Mouse (Mus musculus) c-Kit-positive CD71-negative TER-119-negative erythroid progenitor cells, embryonic 14.5 days (primary cell): ENCODE results near the gene Dnmbp.
A peak's percentile ranks its signal among the peaks of the same experiment; 100 is the strongest.
"Not testable (repeated sequence)": the region's sequence is repeated elsewhere in the genome, so short reads cannot be mapped to it uniquely, and the experiment has no call there.

Source experiments
- DNase-seq: peaks from one replicate; pipeline ENCODE4 v3.0.0-alpha.2; 2013; ENCODE audit warnings: low read depth

Dnmbp gene

GRCm38 (mm10) chr19:43939769-43940689, at the start of gene Dnmbp:
Dnmbp (minus strand) TSS chr19:43940191.
- no peak for DNase-seq

DNA sequence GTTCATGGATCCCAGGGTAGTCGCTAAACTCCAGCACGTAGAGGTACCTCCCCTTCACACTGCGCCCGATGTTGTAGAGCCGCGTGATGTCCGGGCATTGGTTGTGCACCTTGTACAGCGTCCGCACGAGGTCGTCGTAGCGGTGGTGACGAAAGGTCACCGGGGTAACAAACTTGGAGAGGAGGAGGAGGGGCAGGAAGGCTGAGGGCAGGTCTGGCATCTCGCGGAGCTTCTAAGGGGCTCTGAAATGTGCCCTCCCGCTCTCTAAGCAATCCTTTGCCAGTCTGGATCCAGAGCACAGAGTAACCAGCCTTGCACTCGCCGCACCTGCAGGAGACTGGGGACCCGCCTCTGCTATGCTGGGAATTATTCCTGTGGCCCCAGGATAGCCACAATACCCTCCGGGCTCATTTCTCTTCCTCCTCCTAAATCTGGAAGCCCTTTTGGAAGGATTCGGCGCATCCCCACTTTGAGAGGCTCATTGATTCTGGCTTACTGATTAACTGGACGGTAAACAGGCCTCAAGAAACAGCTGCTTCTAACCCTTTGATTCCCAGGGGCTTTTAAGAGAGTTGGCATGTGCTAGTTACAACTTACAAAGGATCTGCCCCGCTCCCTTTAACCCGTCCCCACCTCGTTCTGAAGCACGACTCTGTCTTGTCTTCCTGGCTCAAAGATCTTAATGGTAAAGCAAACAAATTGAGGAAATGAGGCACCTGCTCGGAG, 46.2 kb upstream of the Dnmbp start, which contains the start of gene Cpn1:
Gene Cpn1, minus strand, starts transcription at position 488 of the 726 bp plus-strand sequence.
- no peak for DNase-seq

DNA sequence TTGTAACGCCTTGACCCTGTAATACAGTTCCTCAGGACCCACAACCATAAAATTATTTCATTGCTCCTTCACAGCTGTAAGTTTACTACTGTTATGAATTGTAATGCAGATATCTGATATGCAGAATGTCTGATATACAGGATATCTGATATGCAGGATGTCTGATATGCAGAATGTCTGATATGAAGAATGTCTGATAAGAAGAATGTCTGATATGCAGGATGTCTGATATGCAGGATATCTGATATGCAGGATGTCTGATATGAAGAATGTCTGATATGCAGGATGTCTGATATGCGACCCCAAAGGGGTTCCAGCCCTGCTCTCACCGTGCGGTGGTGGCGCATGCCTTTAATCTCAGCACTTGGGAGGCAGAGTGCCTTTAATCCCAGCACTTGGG, 42.0 kb upstream of the Dnmbp start:
- no peak for DNase-seq

DNA sequence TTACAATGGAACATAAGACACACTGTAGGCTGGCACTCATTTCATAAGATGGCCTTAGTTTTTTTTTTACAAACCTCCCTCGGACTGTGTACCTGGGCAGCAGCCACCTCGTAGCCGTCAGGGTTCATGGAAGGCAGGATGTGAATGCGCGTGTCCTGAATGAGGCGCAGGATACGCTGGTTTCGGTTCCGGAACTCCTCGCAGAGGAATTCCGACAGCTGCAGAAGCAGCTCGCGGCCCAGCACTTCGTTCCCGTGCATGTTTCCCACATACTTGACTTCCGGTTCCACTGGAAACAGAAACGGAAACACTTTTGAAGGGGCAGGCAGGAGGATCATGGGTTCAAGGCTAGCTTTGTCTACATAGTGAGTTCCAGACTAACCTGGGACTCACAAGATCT, 40.7 kb upstream of the Dnmbp start:
- DNase-seq: no peak

- DNase-seq: no peak
Observed at GRCm38 (mm10) chr19:43977799-43978198, 37.8 kb upstream of the Dnmbp start.

- no peak for DNase-seq
Observed at GRCm38 (mm10) chr19:43976661-43977060, 36.7 kb upstream of the Dnmbp start.

- no peak for DNase-seq
Observed at GRCm38 (mm10) chr19:43974221-43974620, 34.2 kb upstream of the Dnmbp start.

GRCm38 (mm10) chr19:43973711-43974110, 33.7 kb upstream of the Dnmbp start:
- DNase-seq: no peak

- no peak for DNase-seq
Observed at GRCm38 (mm10) chr19:43972129-43972528, 32.1 kb upstream of the Dnmbp start.

- no peak for DNase-seq
Observed at GRCm38 (mm10) chr19:43968436-43969026, 28.5 kb upstream of the Dnmbp start.

DNA sequence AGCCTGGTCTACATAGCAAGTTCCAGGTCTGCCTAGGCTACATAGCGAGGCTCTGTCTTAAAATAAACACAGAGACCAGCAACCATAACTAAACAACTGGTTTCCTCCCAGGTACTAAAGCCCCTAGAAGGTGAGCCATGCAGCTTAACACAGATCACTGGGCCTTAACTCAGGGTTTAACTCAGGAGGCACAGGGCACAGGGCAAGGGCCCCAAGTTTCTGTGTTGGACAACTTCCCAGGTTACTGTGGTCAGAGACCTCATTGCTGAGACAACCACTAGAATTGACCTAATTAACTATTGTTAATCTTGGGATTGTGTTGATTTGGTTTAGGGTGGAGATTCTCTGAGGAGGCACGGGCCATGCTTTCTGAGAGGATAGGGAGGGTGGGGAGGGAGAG, 26.5 kb upstream of the Dnmbp start:
- no peak for DNase-seq

DNA sequence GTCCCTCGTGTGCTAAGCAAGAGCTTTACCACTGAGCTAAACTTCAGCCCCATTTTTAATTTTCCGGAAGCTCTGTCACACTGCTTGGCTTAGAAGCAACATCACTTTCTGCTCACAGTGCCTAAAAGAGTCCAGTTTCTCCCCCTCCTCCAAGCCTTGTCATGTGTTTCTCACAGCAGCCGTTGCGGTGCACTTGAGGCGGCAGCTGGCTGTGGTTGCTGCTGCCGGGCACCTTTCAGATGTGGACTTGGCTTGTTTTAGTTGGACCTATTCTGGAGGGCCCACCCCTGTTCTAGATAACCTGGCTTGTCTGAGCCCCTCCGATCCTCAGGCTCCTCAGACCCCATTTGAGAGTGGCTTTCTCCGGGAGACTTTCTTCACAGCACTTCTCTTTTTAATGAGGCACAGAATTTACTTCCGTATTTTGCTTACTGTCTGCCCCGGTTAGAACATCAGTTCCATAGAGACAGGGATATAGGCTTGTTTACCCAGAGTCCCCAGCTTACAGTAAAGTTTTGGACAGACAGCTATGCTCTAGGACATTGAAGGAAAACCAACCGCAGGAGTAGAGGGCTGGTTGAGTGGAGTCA, 25.6 kb upstream of the Dnmbp start:
- peak; percentile 16 for DNase-seq

DNA sequence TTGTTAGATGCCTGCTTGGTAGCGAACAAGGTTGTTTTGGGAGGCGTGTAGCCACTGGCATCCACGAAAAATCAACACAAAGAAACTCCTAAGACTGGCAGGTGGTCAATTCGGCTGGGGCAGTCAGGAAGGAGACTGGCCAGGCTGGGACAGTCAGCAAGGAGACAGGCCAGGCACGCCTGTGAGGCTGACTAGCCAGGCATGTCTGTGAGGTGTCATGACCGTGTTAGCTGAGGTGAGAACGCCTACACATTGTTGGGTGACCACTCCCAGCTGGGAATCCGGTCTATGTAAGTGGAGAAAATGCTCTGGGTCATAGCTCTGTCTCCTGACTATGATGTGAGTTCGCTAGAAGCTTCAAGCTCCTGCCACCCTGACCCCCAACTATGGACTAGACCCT, 22.8 kb upstream of the Dnmbp start:
- no peak for DNase-seq

DNA sequence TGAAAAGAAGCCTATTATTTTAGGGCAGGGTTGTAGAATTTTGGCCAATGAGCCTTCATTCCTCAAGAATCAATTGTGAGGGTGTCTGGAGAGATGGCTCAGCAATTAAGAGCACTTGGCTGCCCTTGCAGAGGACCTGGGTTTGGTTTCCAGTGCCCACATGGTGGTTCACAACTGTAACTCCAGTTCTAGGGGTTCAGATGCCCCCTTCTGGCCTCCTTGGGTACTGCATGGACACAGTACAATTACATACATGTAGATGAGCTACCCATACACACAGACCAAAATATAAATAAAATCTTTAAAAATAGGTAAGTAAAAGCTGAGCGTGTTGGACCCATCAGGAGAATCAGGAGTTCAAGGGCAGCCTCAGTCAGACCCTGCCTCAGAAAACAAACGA, 21.2 kb upstream of the Dnmbp start:
- no peak for DNase-seq

DNA sequence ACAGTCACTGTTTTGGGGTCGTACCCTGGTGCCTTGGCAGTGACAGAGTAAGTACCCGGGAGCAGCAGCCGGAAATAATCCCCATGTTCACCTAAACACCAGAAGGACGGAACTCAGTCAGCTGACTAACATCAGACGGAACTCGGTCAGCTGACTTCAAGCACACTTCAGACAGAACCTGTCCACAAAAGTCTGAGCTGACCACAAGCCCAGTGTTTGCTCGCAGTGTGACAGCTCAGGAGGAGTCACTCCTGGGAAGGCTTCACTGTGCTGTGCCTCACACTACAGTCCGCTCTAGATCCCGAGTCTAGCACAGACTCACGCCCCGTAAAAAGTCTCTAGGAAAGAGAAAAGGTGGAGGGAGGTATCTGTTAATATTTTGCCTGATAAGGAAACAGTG, 20.0 kb upstream of the Dnmbp start:
- no peak for DNase-seq

DNA sequence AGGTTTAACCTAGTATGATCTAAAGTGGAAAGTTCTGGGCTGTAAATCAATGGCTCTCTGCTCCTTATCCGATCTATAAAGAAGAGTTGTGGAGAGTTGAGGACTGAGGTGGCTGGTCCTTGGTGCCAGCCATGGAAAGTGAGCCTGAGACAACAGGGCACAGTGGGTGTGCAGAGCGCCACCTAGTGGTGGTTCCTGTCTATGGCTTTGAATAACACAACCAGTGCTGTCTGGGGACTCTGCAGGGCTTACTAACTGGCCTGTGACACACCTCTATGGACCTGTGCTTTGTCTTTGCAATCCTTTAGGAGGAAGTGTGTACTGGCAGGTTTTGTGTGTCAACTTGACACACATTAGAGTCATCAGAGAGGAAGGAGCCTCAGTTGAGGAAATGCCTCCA, 19.2 kb upstream of the Dnmbp start:
- DNase-seq: peak; percentile 65

GRCm38 (mm10) chr19:43957881-43958280, 17.9 kb upstream of the Dnmbp start:
- DNase-seq: no peak

- no peak for DNase-seq
Observed at GRCm38 (mm10) chr19:43957402-43957801, 17.4 kb upstream of the Dnmbp start.

- no peak for DNase-seq
Observed at GRCm38 (mm10) chr19:43955266-43955665, 15.3 kb upstream of the Dnmbp start.

- DNase-seq: no peak
Observed at GRCm38 (mm10) chr19:43954864-43955263, 14.9 kb upstream of the Dnmbp start.

DNA sequence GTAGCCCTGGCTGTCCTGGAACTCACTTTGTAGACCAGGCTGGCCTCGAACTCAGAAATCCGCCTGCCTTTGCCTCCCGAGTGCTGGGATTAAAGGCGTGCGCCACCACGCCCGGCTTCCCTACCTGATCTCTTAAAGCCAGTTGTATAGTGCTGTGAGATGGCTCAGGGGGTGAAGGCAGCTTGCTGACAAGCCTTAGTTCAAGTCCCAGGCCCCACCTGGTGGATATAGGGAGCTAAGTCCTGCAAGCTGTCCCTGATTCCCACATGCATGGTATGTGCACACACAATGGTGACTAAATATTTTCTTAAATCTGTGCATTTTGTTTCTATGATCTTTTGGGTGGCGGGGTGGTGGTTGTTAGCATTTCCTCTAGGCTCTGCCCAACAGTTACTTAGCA, 12.9 kb upstream of the Dnmbp start:
- DNase-seq: not testable (repeated sequence)

DNA sequence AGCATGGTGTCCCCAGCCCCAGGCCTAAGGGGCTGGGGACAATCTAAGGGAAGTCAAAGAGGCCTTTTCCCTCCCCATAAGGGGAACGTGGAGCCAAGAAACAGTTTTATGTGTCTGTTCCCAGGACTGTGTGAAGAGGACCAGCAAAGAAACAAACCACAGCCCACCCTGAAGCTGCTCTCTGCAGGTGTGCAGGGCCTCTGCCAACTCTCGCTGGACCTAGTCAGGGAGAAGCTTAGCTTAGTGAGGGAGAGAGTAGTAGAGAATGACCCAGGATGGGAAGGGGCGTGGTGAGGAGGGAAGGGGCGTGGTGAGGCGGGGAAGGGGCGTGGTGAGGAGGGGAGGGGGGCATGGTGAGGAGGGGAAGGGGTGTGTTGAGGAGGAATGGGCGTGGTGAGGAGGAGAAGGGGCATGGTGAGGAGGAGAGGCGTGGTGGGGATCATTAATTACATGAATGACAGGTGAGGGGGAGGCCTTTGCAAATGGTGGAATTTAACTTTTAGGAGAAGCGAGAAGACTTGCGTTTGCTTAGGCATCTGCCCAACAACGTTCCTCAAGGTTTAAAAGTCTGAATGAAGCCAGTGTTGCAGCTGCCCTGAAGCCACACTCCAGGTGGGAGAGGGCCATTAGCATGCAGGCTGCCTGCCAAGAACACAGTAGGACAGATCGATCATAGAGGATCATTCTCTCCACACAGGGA, 9.3 kb upstream of the Dnmbp start:
- DNase-seq: no peak
